Mouse (Mus musculus): ENCODE data around the gene Ube2d2b. TPM values are rescaled to one million over a fixed set of nuclear protein-coding genes. Genes with fewer than 3 reads are reported as not detected.

Ube2d2b gene
- polyA plus RNA-seq (2016; fragmentation: Nextera tagmentation; extraction: Ambion mirVana), result 0.33 and 0.40 TPM in 2 replicates

GRCm38 (mm10) chr5:107829998-107830560 is at the start of gene Ube2d2b:
Ube2d2b (plus strand) TSS chr5:107830099.
- Histone ChIP-seq H3K4me3 (no peak within 1 kb of the TSS), H3K4me1 (replicated peaks) (peaks cover 13% of the 10 kb centered on the region), H3K4me2 (no peak within 1 kb of the TSS), H3K9ac (no peak within 1 kb of the TSS), H3K36me3 (peaks cover 13% of the 10 kb centered on the region), H3K9me3 (replicated peaks) (peaks cover 8% of the 10 kb centered on the region), H3K27ac (ENCODE audit: poor library complexity, severe bottlenecking) (no peak within 1 kb of the TSS), H3K27me3 (replicated peaks) (no peaks in the 10 kb centered on the region)
- ATAC-seq (ENCODE audit: insufficient number of reproducible peaks, low FRiP score), result no peak
- WGBS, result 93% methylated on average over 22 of the region's 22 CpGs

DNA sequence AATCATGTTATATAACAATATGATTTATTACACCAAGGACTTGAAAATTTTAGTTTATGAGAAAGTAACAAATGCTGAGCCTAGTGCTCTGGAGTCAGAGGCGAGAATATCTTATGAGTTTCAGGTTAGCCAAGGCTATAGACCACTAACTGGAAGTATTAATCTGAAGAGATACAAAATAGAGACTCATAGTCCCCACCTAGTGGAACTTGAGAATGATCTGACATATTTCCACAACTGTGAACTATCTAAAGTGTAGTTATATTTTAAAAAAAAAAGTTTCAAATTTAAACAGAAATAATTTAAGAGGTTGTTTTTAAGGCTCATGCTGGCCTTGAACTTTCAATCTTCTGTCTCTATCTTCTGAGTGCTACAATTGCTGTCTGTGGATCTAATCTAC is 47.5 kb upstream of the Ube2d2b start:
- no peaks in the 10 kb centered on the region for H3K4me1 ChIP-seq (replicated peaks)
- no peak overlapping the region for H3K27ac ChIP-seq (ENCODE audit: poor library complexity, severe bottlenecking)
- no peak overlapping the region for H3K4me2 ChIP-seq
- H3K9me3 ChIP-seq (replicated peaks), result no peaks in the 10 kb centered on the region
- H3K9ac ChIP-seq, result no peak overlapping the region
- H3K36me3 ChIP-seq, result peaks cover 33% of the 10 kb centered on the region
- H3K27me3 ChIP-seq (replicated peaks), result no peaks in the 10 kb centered on the region
- ATAC-seq (ENCODE audit: insufficient number of reproducible peaks, low FRiP score), result no peak
- no peak overlapping the region for H3K4me3 ChIP-seq
- WGBS, result 94% methylated on average over 1 of the region's 1 CpGs

GRCm38 (mm10) chr5:107787682-107788443 is 42.0 kb upstream of the Ube2d2b start:
- ATAC-seq (ENCODE audit: insufficient number of reproducible peaks, low FRiP score), result no peak
- WGBS, result 79% methylated on average over 6 of the region's 7 CpGs
- Histone ChIP-seq H3K27me3 (replicated peaks) (no peaks in the 10 kb centered on the region), H3K9me3 (replicated peaks) (no peaks in the 10 kb centered on the region), H3K4me1 (replicated peaks) (0 out of 2 replicates have a peak, but pooled peaks cover 2% of the 10 kb centered on the region), H3K36me3 (peaks cover 31% of the 10 kb centered on the region), H3K4me3 (no peak overlapping the region), H3K9ac (no peak overlapping the region), H3K27ac (ENCODE audit: poor library complexity, severe bottlenecking) (no peak overlapping the region), H3K4me2 (no peak overlapping the region)

DNA sequence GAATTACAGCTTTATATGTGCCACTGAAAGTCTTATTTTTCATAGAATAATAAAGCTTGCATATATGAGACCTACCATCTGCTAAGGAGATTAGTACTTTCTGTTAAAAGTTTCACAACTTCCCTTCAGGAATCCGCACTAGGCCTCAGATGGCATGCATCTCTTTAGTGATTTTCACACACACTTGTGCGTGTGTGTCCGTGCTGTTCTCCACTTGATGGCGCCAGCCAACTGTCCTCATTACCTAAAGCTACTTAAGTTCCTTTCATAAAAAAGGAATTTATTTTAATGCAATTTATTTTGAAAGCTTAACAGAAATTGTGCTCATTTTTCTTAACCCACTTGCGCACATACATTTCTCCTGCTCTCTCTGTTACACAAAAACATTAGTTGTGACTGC is 40.4 kb upstream of the Ube2d2b start:
- Histone ChIP-seq H3K9me3 (replicated peaks) (no peaks in the 10 kb centered on the region), H3K36me3 (peaks cover 27% of the 10 kb centered on the region), H3K4me2 (no peak overlapping the region), H3K9ac (no peak overlapping the region), H3K27me3 (replicated peaks) (no peaks in the 10 kb centered on the region), H3K27ac (ENCODE audit: poor library complexity, severe bottlenecking) (no peak overlapping the region), H3K4me1 (replicated peaks) (peaks cover 8% of the 10 kb centered on the region), H3K4me3 (no peak overlapping the region)
- 75% methylated on average over 5 of the region's 5 CpGs for WGBS
- no peak for ATAC-seq (ENCODE audit: insufficient number of reproducible peaks, low FRiP score)

- peaks cover 30% of the 10 kb centered on the region for H3K36me3 ChIP-seq
- 96% methylated on average over 2 of the region's 2 CpGs for WGBS
Measured at GRCm38 (mm10) chr5:107791966-107792365, 37.9 kb upstream of the Ube2d2b start.

GRCm38 (mm10) chr5:107792516-107792915 is 37.4 kb upstream of the Ube2d2b start:
- Histone ChIP-seq H3K27me3 (replicated peaks) (no peaks in the 10 kb centered on the region), H3K4me3 (no peak overlapping the region), H3K9ac (no peak overlapping the region), H3K9me3 (replicated peaks) (no peaks in the 10 kb centered on the region), H3K27ac (ENCODE audit: poor library complexity, severe bottlenecking) (peak overlapping the region; percentile 75; the same call in 1 of the 2 replicates), H3K4me2 (no peak overlapping the region), H3K4me1 (replicated peaks) (peaks cover 8% of the 10 kb centered on the region), H3K36me3 (peaks cover 29% of the 10 kb centered on the region)
- no peak for ATAC-seq (ENCODE audit: insufficient number of reproducible peaks, low FRiP score)
- 87% methylated on average over 3 of the region's 3 CpGs for WGBS

More at GRCm38 (mm10) chr5:107791966-107792365, 37.9 kb upstream of the Ube2d2b start:
- H3K9me3 ChIP-seq (replicated peaks), result no peaks in the 10 kb centered on the region
- no peaks in the 10 kb centered on the region for H3K27me3 ChIP-seq (replicated peaks)
- no peak overlapping the region for H3K27ac ChIP-seq (ENCODE audit: poor library complexity, severe bottlenecking)
- no peak overlapping the region for H3K4me2 ChIP-seq
- ATAC-seq (ENCODE audit: insufficient number of reproducible peaks, low FRiP score), result no peak
- H3K4me3 ChIP-seq, result no peak overlapping the region
- no peak overlapping the region for H3K9ac ChIP-seq
- peaks cover 8% of the 10 kb centered on the region for H3K4me1 ChIP-seq (replicated peaks)

DNA sequence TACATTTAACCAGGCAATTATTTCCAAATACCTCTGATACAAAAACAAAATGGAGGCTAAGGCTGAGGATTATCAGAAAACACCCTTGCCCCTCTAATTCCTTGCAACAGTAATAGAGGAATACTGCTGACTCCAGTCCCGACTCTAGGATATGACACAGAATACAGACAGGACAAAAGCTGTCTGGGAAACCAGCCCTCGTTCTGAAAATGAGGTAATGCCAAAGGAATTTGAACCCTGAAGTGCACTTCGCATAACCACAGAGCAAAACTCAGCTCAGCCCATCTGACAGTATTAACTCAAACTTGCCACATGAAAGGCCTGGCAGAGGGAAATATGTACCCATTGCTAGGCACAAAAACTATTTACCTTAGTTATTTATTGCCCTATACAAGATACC is 36.6 kb upstream of the Ube2d2b start:
- no peak overlapping the region for H3K4me2 ChIP-seq
- peak; percentile 69 for ATAC-seq (ENCODE audit: insufficient number of reproducible peaks, low FRiP score)
- no peak overlapping the region for H3K9ac ChIP-seq
- H3K27me3 ChIP-seq (replicated peaks), result no peaks in the 10 kb centered on the region
- WGBS, result 12% methylated on average over 3 of the region's 3 CpGs
- H3K4me1 ChIP-seq (replicated peaks), result peaks cover 8% of the 10 kb centered on the region
- peaks cover 26% of the 10 kb centered on the region for H3K36me3 ChIP-seq
- no peaks in the 10 kb centered on the region for H3K9me3 ChIP-seq (replicated peaks)
- H3K4me3 ChIP-seq, result no peak overlapping the region
- peak overlapping the region; percentile 75 for H3K27ac ChIP-seq (ENCODE audit: poor library complexity, severe bottlenecking)

DNA sequence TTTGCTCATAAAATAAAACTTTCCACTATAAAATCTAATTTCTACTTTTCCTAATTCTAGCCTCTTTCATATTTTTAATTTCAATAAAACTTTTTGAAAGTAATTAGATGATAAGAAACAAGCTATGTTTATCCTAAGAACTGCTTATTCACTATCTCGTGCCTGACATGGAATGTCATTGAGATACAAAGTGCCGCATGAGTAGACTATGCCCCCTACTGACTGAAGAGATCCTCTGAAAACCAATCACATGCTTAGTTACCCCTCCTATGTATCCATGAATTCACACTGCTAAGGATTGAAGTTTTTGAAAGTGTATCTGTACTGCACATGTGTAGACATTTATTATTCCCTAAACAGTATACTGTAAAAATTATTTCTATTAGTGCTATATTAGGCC is 36.0 kb upstream of the Ube2d2b start:
- Histone ChIP-seq H3K4me2 (no peak overlapping the region), H3K9ac (no peak overlapping the region), H3K27ac (ENCODE audit: poor library complexity, severe bottlenecking) (no peak overlapping the region), H3K36me3 (peaks cover 32% of the 10 kb centered on the region), H3K27me3 (replicated peaks) (no peaks in the 10 kb centered on the region), H3K4me3 (no peak overlapping the region), H3K9me3 (replicated peaks) (no peaks in the 10 kb centered on the region), H3K4me1 (replicated peaks) (peaks cover 8% of the 10 kb centered on the region)
- WGBS, result 11% methylated on average over 2 of the region's 2 CpGs
- no peak for ATAC-seq (ENCODE audit: insufficient number of reproducible peaks, low FRiP score)

DNA sequence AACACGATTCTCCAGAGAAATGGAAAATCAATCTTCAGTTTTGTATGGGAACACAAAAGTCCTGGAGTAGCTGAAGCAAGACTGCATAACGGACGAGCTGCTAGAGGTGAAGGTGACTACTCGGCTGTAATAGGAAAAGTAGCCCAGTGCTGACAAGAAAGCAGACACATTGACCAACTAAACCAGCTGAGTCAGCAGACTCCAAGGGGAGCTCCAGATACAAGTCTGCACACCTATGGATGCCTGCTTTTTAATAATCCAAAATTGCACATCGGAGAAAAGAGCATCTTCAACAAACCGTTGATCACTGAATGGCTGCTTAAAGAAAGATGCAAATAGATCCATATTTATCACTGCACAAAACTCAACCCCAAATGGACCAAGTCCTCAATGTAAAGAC is 31.6 kb upstream of the Ube2d2b start:
- H3K27me3 ChIP-seq (replicated peaks), result no peaks in the 10 kb centered on the region
- WGBS, result 88% methylated on average over 6 of the region's 6 CpGs
- H3K36me3 ChIP-seq, result peaks cover 38% of the 10 kb centered on the region
- ATAC-seq (ENCODE audit: insufficient number of reproducible peaks, low FRiP score), result no peak
- no peak overlapping the region for H3K4me2 ChIP-seq
- H3K27ac ChIP-seq (ENCODE audit: poor library complexity, severe bottlenecking), result no peak overlapping the region
- peaks cover 3% of the 10 kb centered on the region for H3K4me1 ChIP-seq (replicated peaks)
- H3K9me3 ChIP-seq (replicated peaks), result no peaks in the 10 kb centered on the region
- H3K9ac ChIP-seq, result no peak overlapping the region
- H3K4me3 ChIP-seq, result no peak overlapping the region

GRCm38 (mm10) chr5:107801234-107801633 is 28.7 kb upstream of the Ube2d2b start:
- Histone ChIP-seq H3K9me3 (replicated peaks) (no peaks in the 10 kb centered on the region), H3K4me2 (no peak overlapping the region), H3K27ac (ENCODE audit: poor library complexity, severe bottlenecking) (no peak overlapping the region), H3K36me3 (peaks cover 26% of the 10 kb centered on the region), H3K4me3 (no peak overlapping the region), H3K4me1 (replicated peaks) (no peaks in the 10 kb centered on the region), H3K27me3 (replicated peaks) (no peaks in the 10 kb centered on the region), H3K9ac (no peak overlapping the region)
- WGBS, result 80% methylated on average over 2 of the region's 2 CpGs
- no peak for ATAC-seq (ENCODE audit: insufficient number of reproducible peaks, low FRiP score)

DNA sequence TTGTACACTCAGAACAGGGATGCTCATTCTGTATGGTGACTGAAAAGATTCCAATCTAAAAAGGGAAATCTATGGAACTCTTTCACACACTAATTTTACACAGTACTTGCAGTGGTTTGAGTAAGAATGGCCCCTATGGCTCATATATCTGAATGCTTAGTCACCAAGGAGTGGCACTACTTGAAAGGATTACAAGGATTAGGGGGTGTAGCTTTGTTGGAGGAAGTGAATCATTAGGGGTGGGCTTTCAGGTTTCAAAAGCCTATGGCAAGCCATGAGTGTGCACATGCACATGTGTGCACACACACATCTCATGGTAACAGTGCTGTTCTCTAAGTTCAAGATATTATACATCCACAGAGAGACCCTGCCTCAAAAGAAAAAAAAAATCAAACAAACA is 27.3 kb upstream of the Ube2d2b start:
- Histone ChIP-seq H3K36me3 (peaks cover 17% of the 10 kb centered on the region), H3K27ac (ENCODE audit: poor library complexity, severe bottlenecking) (no peak overlapping the region), H3K27me3 (replicated peaks) (no peaks in the 10 kb centered on the region), H3K4me2 (no peak overlapping the region), H3K9ac (no peak overlapping the region), H3K4me3 (no peak overlapping the region), H3K4me1 (replicated peaks) (no peaks in the 10 kb centered on the region), H3K9me3 (replicated peaks) (no peaks in the 10 kb centered on the region)
- ATAC-seq (ENCODE audit: insufficient number of reproducible peaks, low FRiP score), result no peak

Measured in heart, embryonic 12.5 days (tissue).